Mouse (Mus musculus): ENCODE measurements around the gene Gm5767. TPM values are rescaled to one million over a fixed set of nuclear protein-coding genes. Genes with fewer than 3 reads are reported as not detected.

Gene Gm5767
- not detected in 2 replicates for polyA plus RNA-seq (2012; rRNA removed)

DNA sequence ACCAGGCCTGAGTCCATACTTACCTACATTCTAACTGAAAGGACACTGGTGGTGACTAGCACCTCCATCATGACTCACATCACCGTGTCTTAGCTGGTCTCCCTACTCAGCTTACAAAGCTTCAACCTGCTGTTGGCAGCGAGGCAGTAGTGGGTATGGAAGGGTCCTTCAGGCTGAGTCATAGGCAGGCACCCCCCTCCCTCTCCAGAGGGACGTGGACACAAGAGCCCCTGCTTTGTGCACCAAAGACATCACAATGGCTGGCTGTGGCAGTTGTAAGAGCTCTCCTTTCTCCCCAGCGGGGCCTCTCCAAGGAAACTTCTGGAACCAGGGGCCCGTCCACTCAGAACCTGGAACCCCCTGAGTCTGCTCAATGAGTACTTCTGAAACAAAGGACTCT lies at the start of gene Gm5767:
TSS of gene Gm5767 (plus strand) at position 301 of the 400 bp plus-strand sequence.
- Histone ChIP-seq H3K4me3 (ENCODE audit: extremely low read depth, insufficient read depth, insufficient read length) (no peak within 1 kb of the TSS), H3K27me3 (ENCODE audit: control insufficient read depth, insufficient read depth, low read length) (no peaks in the 10 kb centered on the region), H3K4me1 (ENCODE audit: control insufficient read depth, insufficient read depth, insufficient read length) (no peaks in the 10 kb centered on the region), H3K36me3 (ENCODE audit: control insufficient read depth, insufficient read depth, low read length) (no peaks in the 10 kb centered on the region), H3K27ac (ENCODE audit: insufficient read depth, low read length) (no peak within 1 kb of the TSS)
- WGBS, result 88% methylated on average over 5 of the region's 5 CpGs
- TF ChIP-seq CTCF (IDR thresholded peaks at IDR 0.05; ENCODE audit: extremely low read depth, insufficient read depth, insufficient read length, insufficient replicate concordance), result no peak
- TF ChIP-seq POLR2A (IDR thresholded peaks at IDR 0.05; ENCODE audit: low read depth, low read length), result no peak
- DNase-seq (ENCODE audit: low read depth in 1 of 2, low spot score in 2 of 2), result no peak

DNA sequence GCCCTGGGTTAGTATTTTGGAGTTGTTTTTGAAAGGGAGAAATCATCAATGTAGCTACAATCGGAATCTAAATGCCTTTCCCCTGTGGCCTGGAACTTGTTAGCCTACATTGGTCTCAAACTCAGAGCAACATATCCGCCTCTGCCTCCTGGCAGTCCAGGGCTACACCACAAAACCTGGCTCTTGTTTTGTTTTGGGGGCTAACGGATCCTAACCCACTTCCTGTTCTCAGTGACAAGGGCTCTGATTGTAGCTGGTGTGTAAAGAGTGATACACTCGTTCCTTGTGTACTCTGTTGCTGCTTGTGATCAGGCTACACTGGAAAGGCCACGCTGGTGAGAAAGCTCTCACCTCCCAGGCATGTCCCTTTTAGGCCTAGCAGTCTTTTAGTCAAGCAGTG lies 49.1 kb upstream of the Gm5767 start:
- no peak for TF ChIP-seq POLR2A (IDR thresholded peaks at IDR 0.05; ENCODE audit: low read depth, low read length)
- no peak for TF ChIP-seq CTCF (IDR thresholded peaks at IDR 0.05; ENCODE audit: extremely low read depth, insufficient read depth, insufficient read length, insufficient replicate concordance)
- Histone ChIP-seq H3K27me3 (ENCODE audit: control insufficient read depth, insufficient read depth, low read length) (no peaks in the 10 kb centered on the region), H3K27ac (ENCODE audit: insufficient read depth, low read length) (no peak overlapping the region), H3K4me1 (ENCODE audit: control insufficient read depth, insufficient read depth, insufficient read length) (peaks cover 5% of the 10 kb centered on the region; the same call in 1 of the 2 replicates), H3K36me3 (ENCODE audit: control insufficient read depth, insufficient read depth, low read length) (no peaks in the 10 kb centered on the region; the same call in 1 of the 2 replicates), H3K4me3 (ENCODE audit: extremely low read depth, insufficient read depth, insufficient read length) (no peak overlapping the region)
- DNase-seq (ENCODE audit: low read depth in 1 of 2, low spot score in 2 of 2), result no peak
- WGBS, result 25% methylated on average over 5 of the region's 5 CpGs

DNA sequence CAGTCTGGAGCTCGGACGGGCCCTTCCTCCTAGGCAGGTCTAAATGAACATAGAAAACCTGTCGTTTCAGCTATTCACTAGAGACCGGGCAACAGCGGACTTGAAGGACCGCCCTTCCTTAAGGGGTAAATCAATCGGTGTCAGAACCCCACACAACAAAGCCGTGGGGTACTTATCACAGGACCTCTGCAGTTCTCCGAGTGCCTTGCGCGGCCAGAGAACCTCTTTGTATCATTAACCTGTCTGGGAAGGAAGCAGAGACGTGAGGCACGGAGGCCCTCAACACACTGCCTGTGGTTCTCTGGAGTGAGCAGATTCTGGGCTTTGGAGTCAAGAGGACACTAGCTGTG lies 43.7 kb upstream of the Gm5767 start:
- Histone ChIP-seq H3K4me1 (ENCODE audit: control insufficient read depth, insufficient read depth, insufficient read length) (peaks cover 5% of the 10 kb centered on the region; the same call in 1 of the 2 replicates), H3K27ac (ENCODE audit: insufficient read depth, low read length) (peak overlapping the region; percentile 93), H3K4me3 (ENCODE audit: extremely low read depth, insufficient read depth, insufficient read length) (peak overlapping the region; percentile 99), H3K27me3 (ENCODE audit: control insufficient read depth, insufficient read depth, low read length) (no peaks in the 10 kb centered on the region), H3K36me3 (ENCODE audit: control insufficient read depth, insufficient read depth, low read length) (no peaks in the 10 kb centered on the region; the same call in none of the 2 replicates)
- WGBS, result 1% methylated on average over 13 of the region's 13 CpGs
- DNase-seq (ENCODE audit: low read depth in 1 of 2, low spot score in 2 of 2), result no peak
- TF ChIP-seq CTCF (IDR thresholded peaks at IDR 0.05; ENCODE audit: extremely low read depth, insufficient read depth, insufficient read length, insufficient replicate concordance), result no peak
- TF ChIP-seq POLR2A (IDR thresholded peaks at IDR 0.05; ENCODE audit: low read depth, low read length), result no peak

DNA sequence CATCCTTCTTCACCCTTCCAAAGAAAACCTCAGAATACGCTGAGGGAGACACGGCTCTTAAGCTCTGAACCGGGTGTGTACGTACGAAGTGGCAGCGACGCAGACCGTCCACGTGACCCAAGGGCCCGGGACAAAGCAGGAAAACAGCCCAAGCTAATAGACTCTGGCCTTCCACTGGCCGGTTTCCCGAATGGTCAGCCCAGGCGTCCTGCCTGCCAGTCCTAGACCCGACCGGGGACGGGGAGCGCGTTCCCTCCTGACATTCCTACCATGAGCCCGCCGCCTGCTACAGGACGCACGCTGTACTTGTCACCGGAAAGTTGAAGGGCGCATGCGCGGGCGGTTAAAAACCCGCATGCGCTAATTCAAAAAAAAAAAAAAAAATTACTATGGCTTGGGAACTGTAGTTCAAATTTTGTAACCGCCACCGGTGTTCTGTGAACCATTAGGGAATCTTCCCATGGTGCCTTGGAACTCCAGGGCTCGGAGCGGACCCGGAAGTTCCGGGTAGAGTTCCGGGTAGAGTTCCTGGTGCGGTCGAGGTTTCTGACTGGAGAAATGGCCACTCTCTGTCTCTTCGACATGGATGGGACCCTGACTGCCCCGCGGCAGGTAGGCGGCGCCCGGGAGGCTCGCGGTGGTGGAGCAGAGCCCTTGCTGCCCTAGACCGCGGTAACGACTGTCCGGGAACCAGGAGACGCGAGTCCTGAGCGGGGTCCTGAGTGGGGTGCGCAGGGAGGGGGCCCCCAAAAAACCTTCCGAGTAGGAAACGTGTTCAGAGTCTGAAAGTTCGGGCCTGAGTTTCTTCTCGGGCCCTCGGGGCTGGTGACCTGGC lies 43.1 kb upstream of the Gm5767 start, which contains the start of the genes Pmm2 and Tmem186:
TSS of gene Pmm2 (plus strand) at position 458 of the 835 bp plus-strand sequence.
TSS of gene Tmem186 (minus strand) at position 496 of the 835 bp plus-strand sequence.
- DNase-seq (ENCODE audit: low read depth in 1 of 2, low spot score in 2 of 2), result peak; percentile 68 to 77
- Histone ChIP-seq H3K4me1 (ENCODE audit: control insufficient read depth, insufficient read depth, insufficient read length) (peaks cover 5% of the 10 kb centered on the region; the same call in 1 of the 2 replicates), H3K27me3 (ENCODE audit: control insufficient read depth, insufficient read depth, low read length) (no peaks in the 10 kb centered on the region), H3K36me3 (ENCODE audit: control insufficient read depth, insufficient read depth, low read length) (no peaks in the 10 kb centered on the region; the same call in none of the 2 replicates), H3K27ac (ENCODE audit: insufficient read depth, low read length) (peak within 1 kb of the TSS; percentile 93), H3K4me3 (ENCODE audit: extremely low read depth, insufficient read depth, insufficient read length) (peak within 1 kb of the TSS; percentile 99)
- TF ChIP-seq CTCF (IDR thresholded peaks at IDR 0.05; ENCODE audit: extremely low read depth, insufficient read depth, insufficient read length, insufficient replicate concordance) (no peak), POLR2A (IDR thresholded peaks at IDR 0.05; ENCODE audit: low read depth, low read length) (no peak)
- under 1% methylated on average over 59 of the region's 59 CpGs for WGBS

DNA sequence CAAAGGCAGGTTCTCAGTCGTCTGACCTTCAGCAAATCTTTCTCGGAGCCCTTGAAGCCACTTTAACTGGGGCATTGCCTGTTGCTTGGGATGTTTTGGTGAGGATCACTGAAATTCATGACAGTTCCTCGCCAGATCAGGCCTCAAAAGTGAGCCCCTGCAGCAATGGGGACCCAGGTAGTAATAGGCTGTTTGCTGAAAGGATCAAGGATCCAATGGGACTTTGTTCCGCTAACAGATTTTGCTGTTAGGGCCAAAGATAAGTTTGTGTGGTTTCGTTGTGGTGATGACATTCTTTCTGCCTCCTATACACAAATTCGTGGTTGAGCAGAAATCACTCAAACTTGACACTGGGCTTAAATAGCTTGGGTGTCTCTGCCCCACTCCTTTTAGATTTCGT lies 42.4 kb upstream of the Gm5767 start:
- Histone ChIP-seq H3K4me1 (ENCODE audit: control insufficient read depth, insufficient read depth, insufficient read length) (peaks cover 5% of the 10 kb centered on the region; the same call in 1 of the 2 replicates), H3K27me3 (ENCODE audit: control insufficient read depth, insufficient read depth, low read length) (no peaks in the 10 kb centered on the region), H3K36me3 (ENCODE audit: control insufficient read depth, insufficient read depth, low read length) (peaks cover 3% of the 10 kb centered on the region), H3K4me3 (ENCODE audit: extremely low read depth, insufficient read depth, insufficient read length) (peak overlapping the region; percentile 99), H3K27ac (ENCODE audit: insufficient read depth, low read length) (peak overlapping the region; percentile 93)
- WGBS, result 25% methylated on average over 7 of the region's 7 CpGs
- TF ChIP-seq POLR2A (IDR thresholded peaks at IDR 0.05; ENCODE audit: low read depth, low read length) (no peak), CTCF (IDR thresholded peaks at IDR 0.05; ENCODE audit: extremely low read depth, insufficient read depth, insufficient read length, insufficient replicate concordance) (no peak)
- no peak for DNase-seq (ENCODE audit: low read depth in 1 of 2, low spot score in 2 of 2)

DNA sequence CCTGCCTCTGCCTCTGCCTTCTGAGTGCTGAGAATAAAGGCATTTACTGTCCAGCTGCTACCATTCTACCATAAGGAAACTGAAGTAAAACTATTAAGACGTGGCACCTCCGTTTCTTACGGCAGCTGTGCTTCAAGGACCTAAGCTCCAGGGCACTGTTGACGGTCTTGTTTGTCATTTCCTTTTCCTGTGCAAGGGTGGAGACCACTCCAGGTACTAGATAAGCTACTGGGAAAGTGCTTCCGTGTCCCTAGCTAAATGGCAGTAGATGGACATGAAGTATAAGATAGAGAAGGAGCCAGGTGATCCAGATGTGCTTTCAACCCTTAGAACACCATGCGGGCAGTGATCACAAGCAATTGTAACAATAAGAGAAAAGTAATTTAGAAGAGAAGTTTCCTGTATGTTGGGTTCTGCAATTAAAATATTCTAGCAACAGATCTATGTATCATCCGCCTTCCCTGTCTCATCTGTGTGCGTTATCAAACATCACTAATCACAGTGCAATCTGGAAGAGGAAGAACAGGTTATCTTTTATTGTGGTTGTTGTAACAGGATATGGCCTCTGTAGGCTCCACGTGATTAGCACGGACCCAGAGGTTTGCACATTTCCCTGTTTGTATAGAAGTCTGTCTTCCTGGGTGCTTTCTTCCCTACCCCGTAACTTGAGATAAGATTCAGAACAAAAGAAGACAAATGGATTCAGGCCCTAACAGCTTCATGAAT lies 40.9 kb upstream of the Gm5767 start:
- no peak overlapping the region for H3K4me3 ChIP-seq (ENCODE audit: extremely low read depth, insufficient read depth, insufficient read length)
- no peak overlapping the region for H3K27ac ChIP-seq (ENCODE audit: insufficient read depth, low read length)

More for the DNA sequence above, 40.9 kb upstream of the Gm5767 start:
- H3K27me3 ChIP-seq (ENCODE audit: control insufficient read depth, insufficient read depth, low read length), result no peaks in the 10 kb centered on the region
- DNase-seq (ENCODE audit: low read depth in 1 of 2, low spot score in 2 of 2), result peak in 1 of 2 experiments; percentile 12
- H3K36me3 ChIP-seq (ENCODE audit: control insufficient read depth, insufficient read depth, low read length), result peaks cover 11% of the 10 kb centered on the region
- no peak for TF ChIP-seq POLR2A (IDR thresholded peaks at IDR 0.05; ENCODE audit: low read depth, low read length)
- no peak for TF ChIP-seq CTCF (IDR thresholded peaks at IDR 0.05; ENCODE audit: extremely low read depth, insufficient read depth, insufficient read length, insufficient replicate concordance)
- H3K4me1 ChIP-seq (ENCODE audit: control insufficient read depth, insufficient read depth, insufficient read length), result peaks cover 5% of the 10 kb centered on the region; the same call in 1 of the 2 replicates
- WGBS, result 57% methylated on average over 11 of the region's 11 CpGs

Data from spleen, adult 2 months (tissue).